Comparison of ENCODE assay signal across 8 mouse cellular contexts in the genomic region with DNA sequence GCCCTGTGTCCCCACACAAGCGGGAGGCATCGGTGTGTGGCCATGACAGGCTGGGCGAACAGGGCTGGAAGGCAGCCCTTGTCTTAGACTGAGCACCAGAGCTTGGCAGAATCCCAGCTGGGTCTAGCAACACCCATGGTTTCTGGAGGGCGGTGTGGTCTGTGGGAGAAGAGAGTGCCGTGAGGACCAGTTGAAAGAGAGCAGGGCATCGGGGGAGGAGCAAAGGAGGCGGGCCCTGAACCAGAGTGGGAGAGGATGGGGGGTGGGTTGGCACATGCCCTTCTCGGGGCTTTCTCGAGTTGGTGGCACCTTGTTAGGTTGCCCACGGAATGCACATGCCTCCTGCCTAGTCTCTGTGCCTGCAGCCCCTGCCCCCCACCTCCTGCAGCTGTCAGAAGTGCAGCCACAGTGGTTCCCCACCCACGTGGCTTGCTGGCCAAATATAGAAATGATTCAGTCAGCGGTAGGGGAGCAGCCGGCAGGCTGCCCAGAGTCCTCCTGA. TPM values are rescaled to one million over a fixed set of nuclear protein-coding genes. Genes with fewer than 3 reads are reported as not detected.
DNase-seq lines count a peak whose midpoint lies in the region; ATAC-seq lines count a peak whose summit lies in the region.

A gene (minus strand): TSS at position 159 of the 502 bp plus-strand sequence.

- ATAC-seq in hematopoietic stem cell, adult 5-6 weeks (replicated peaks in 1 of 2; ENCODE audit: insufficient read depth in 1 of 2, low FRiP score in 2 of 2, low TSS enrichment in 1 of 2, low read depth in 1 of 2, poor library complexity in 2 of 2, severe bottlenecking in 2 of 2): peak; percentile 78 to 82

- intact Hi-C loops in left cerebral cortex, postnatal 4 days (cut with DNase I): loop anchor here (5.0 kb wide), 2 partner anchors 91 to 181 kb away; no protein-coding TSS in a partner anchor

- DNase-seq in layer of hippocampus, adult 11-12 months (ENCODE audit: low spot score): peak; percentile 65
- DNase-seq in layer of hippocampus, adult 9-10 months (ENCODE audit: low spot score): no peak
- DNase-seq in adrenal gland, postnatal 25 days: peak; percentile 39
- DNase-seq in frontal cortex, adult 2 months (ENCODE audit: extremely low spot score in 1 of 2, low spot score in 1 of 2): peak; percentile 74 to 84
- peak; percentile 83 for DNase-seq in left cerebral cortex, postnatal 4 days
- peak; percentile 86 for DNase-seq in right cerebral cortex, adult 18-20 months
- no peak for DNase-seq in urinary bladder, postnatal 4 days (ENCODE audit: low spot score in 2 of 2)

RNA-seq across cellular contexts. Expression of the gene that starts here (rescaled TPM):
- 0.67 and 2.0 TPM in 2 replicates for total RNA-seq in adrenal gland, postnatal 25 days (2021)
- 49.4 TPM in 2 replicates for polyA plus RNA-seq in frontal cortex, adult 2 months (2012; rRNA removed)
- 0.50 and 0.88 TPM in 2 replicates for total RNA-seq in hematopoietic stem cell, adult 5-6 weeks (2017)
- 10 to 100 TPM; 62.6 to 72.1 TPM for total RNA-seq in left cerebral cortex, postnatal 4 days (2021)

Comparison
In these comparisons a context has a peak if more than half of its experiments do, and no peak if none do; other contexts are left out.
1. RNA of the gene that starts here (total RNA-seq): 62.6 to 72.1 TPM in left cerebral cortex, postnatal 4 days; 0.67 to 2.0 TPM in adrenal gland, postnatal 25 days and 0.50 to 0.88 TPM in hematopoietic stem cell, adult 5-6 weeks; every median in the first group is over 10 times any median in the second.
2. DNase-seq: peak in layer of hippocampus, adult 11-12 months (single experiment), adrenal gland, postnatal 25 days (single experiment), frontal cortex, adult 2 months (2 of 2), left cerebral cortex, postnatal 4 days (single experiment) and right cerebral cortex, adult 18-20 months (single experiment); none in layer of hippocampus, adult 9-10 months (single experiment) and urinary bladder, postnatal 4 days (0 of 2).
3. Peak in ATAC-seq in hematopoietic stem cell, adult 5-6 weeks; RNA of the gene not detected or under 1 TPM.